Mouse (Mus musculus): ENCODE data around the gene Map3k7cl.

- TF ChIP-seq ZC3H11A (IDR thresholded peaks at IDR 0.05; ENCODE audit: borderline replicate concordance, low read depth, low read length) (no peak), ZNF384 (IDR thresholded peaks at IDR 0.05; ENCODE audit: low read depth, low read length) (no peak), CHD2 (IDR thresholded peaks at IDR 0.05; ENCODE audit: low read depth, low read length) (no peak), MAFK (IDR thresholded peaks at IDR 0.05; ENCODE audit: insufficient read depth, low read depth, low read length) (no peak), HCFC1 (IDR thresholded peaks at IDR 0.05; ENCODE audit: borderline replicate concordance, insufficient read depth, low read length) (no peak)
Observed at GRCm38 (mm10) chr16:87578881-87579280, 25.8 kb downstream of the Map3k7cl start.

Measured in ES-E14 (cell line).